Mouse (Mus musculus) small intestine, adult 2 months (tissue): ENCODE measurements at regions not wholly inside any gene's neighbourhood (a gene's known extent, or its start where the extent isn't known, plus 50 kb on each side); places are given as distances from the start of the nearest gene placed in this dataset.

Experiments used
- H3K27ac ChIP-seq: fragments of 200-500 bp; 2 replicates; pipeline ENCODE4 v1.5.1; 2012; ENCODE audit warnings: low read depth, low read length, control low read depth, inconsistent platforms; ENCODE audit not compliant: insufficient read depth
- H3K27me3 ChIP-seq: fragments of 200-500 bp; 2 replicates; pipeline ENCODE4 v1.6.1; 2012; ENCODE audit warnings: mild to moderate bottlenecking, moderate library complexity, low read length, inconsistent platforms; ENCODE audit not compliant: control insufficient read depth, insufficient read depth
- H3K36me3 ChIP-seq: fragments of 200-500 bp; 2 replicates; pipeline ENCODE4 v1.6.1; 2012; ENCODE audit warnings: mild to moderate bottlenecking, low read length, control low read depth, inconsistent platforms; ENCODE audit not compliant: control insufficient read depth, insufficient read depth
- H3K4me1 ChIP-seq: fragments of 200-500 bp; 2 replicates; pipeline ENCODE4 v1.6.1; 2012; ENCODE audit warnings: low read length, inconsistent platforms, mixed read lengths; ENCODE audit not compliant: control insufficient read depth, insufficient read depth, insufficient read length
- H3K4me3 ChIP-seq: fragments of 200-500 bp; 2 replicates; pipeline ENCODE4 v1.5.1; 2012; ENCODE audit warnings: low read depth, mild to moderate bottlenecking, control low read depth, inconsistent platforms, low read length, moderate library complexity
- CTCF ChIP-seq: fragments of 200-500 bp; IDR thresholded peaks from 2 replicates; pipeline ENCODE4 v1.5.1; 2012; ENCODE audit warnings: low read depth, mild to moderate bottlenecking, control low read depth, inconsistent platforms, low read length, moderate library complexity, mixed read lengths; ENCODE audit not compliant: insufficient replicate concordance, insufficient read length; ENCODE audit errors: extremely low read depth
- POLR2A ChIP-seq: fragments of 200-500 bp; IDR thresholded peaks from 2 replicates; pipeline ENCODE4 v1.6.1; 2012; ENCODE audit warnings: low read depth, mild to moderate bottlenecking, control low read depth, inconsistent platforms, low read length, moderate library complexity
- WGBS: fragments of 180-500 bp; shearing (Covaris S2); methylation state at CpG from one replicate; pipeline ENCODE4 v1.1.7; 2018; 5-methylcytosine and 5-hydroxymethylcytosine counted together

- TF ChIP-seq POLR2A (no peak), CTCF (no peak)
- 74% methylated on average over 9 of the region's 9 CpGs for WGBS
- H3K27me3 ChIP-seq = no peaks in the 10 kb centered on the region
These were observed 150.8 kb upstream of the Psmd7 start for GRCm38 (mm10) chr8:107739091-107739490.

GRCm38 (mm10) chr8:107757083-107757482, 168.8 kb upstream of the Psmd7 start:
- H3K36me3 ChIP-seq = no peaks in the 10 kb centered on the region
- no peak overlapping the region for H3K27ac ChIP-seq
- TF ChIP-seq POLR2A (no peak), CTCF (no peak)
- H3K27me3 ChIP-seq = no peaks in the 10 kb centered on the region
- H3K4me1 ChIP-seq = no peaks in the 10 kb centered on the region
- no peak overlapping the region for H3K4me3 ChIP-seq
- WGBS = 51% methylated on average over 7 of the region's 7 CpGs

More at GRCm38 (mm10) chr8:107739091-107739490, 150.8 kb upstream of the Psmd7 start:
- H3K27ac ChIP-seq = no peak overlapping the region
- H3K4me1 ChIP-seq = no peaks in the 10 kb centered on the region
- no peak overlapping the region for H3K4me3 ChIP-seq
- no peaks in the 10 kb centered on the region for H3K36me3 ChIP-seq

GRCm38 (mm10) chr8:107758637-107759036, 170.4 kb upstream of the Psmd7 start:
- no peaks in the 10 kb centered on the region for H3K27me3 ChIP-seq
- no peak overlapping the region for H3K27ac ChIP-seq
- no peaks in the 10 kb centered on the region for H3K36me3 ChIP-seq
- H3K4me1 ChIP-seq = no peaks in the 10 kb centered on the region
- H3K4me3 ChIP-seq = no peak overlapping the region
- TF ChIP-seq POLR2A = no peak
- no peak for TF ChIP-seq CTCF
- WGBS = 74% methylated on average over 1 of the region's 1 CpGs

GRCm38 (mm10) chr8:107776906-107777305, 165.5 kb upstream of the Zfhx3 start:
- no peaks in the 10 kb centered on the region for H3K4me1 ChIP-seq
- 29% methylated on average over 5 of the region's 5 CpGs for WGBS
- H3K4me3 ChIP-seq = no peak overlapping the region
- H3K36me3 ChIP-seq = no peaks in the 10 kb centered on the region
- no peak overlapping the region for H3K27ac ChIP-seq
- no peaks in the 10 kb centered on the region for H3K27me3 ChIP-seq
- TF ChIP-seq CTCF (no peak), POLR2A (no peak)

GRCm38 (mm10) chr8:107785771-107786170, 156.7 kb upstream of the Zfhx3 start:
- Histone ChIP-seq H3K27me3 (no peaks in the 10 kb centered on the region), H3K4me3 (no peak overlapping the region), H3K36me3 (no peaks in the 10 kb centered on the region), H3K4me1 (no peaks in the 10 kb centered on the region), H3K27ac (no peak overlapping the region)
- TF ChIP-seq CTCF (no peak), POLR2A (no peak)
- whole genome bisulfite sequencing = 70% methylated on average over 5 of the region's 5 CpGs

- H3K27ac ChIP-seq = no peak overlapping the region
- TF ChIP-seq CTCF (no peak), POLR2A (no peak)
- no peaks in the 10 kb centered on the region for H3K36me3 ChIP-seq
- no peaks in the 10 kb centered on the region for H3K27me3 ChIP-seq
- WGBS = 87% methylated on average over 3 of the region's 3 CpGs
- no peak overlapping the region for H3K4me3 ChIP-seq
- no peaks in the 10 kb centered on the region for H3K4me1 ChIP-seq
These were observed 150.2 kb upstream of the Zfhx3 start for GRCm38 (mm10) chr8:107792286-107792685.

- Histone ChIP-seq H3K4me3 (no peak overlapping the region), H3K27ac (no peak overlapping the region), H3K27me3 (no peaks in the 10 kb centered on the region; the same call in 1 of the 2 replicates), H3K4me1 (no peaks in the 10 kb centered on the region), H3K36me3 (no peaks in the 10 kb centered on the region)
- WGBS = 76% methylated on average over 14 of the region's 14 CpGs
- TF ChIP-seq POLR2A (no peak), CTCF (no peak)
These were observed 127.5 kb upstream of the Zfhx3 start for GRCm38 (mm10) chr8:107814931-107815330.
